Mouse (Mus musculus) embryonic facial prominence, embryonic 11.5 days (tissue): Measurements from ENCODE around the gene Nudcd3. TPM values are rescaled to one million over a fixed set of nuclear protein-coding genes. Genes with fewer than 3 reads are reported as not detected.
A peak's percentile ranks its signal among the peaks of the same experiment; 100 is the strongest.

ENCODE experiments used
- ATAC-seq: fragments of 200-750 bp; cut with Nextera tagmentation; replicated peaks from 2 replicates; pipeline ENCODE4 v1.8.0; 2017; ENCODE audit warnings: low read depth; ENCODE audit not compliant: insufficient number of reproducible peaks, low FRiP score, low TSS enrichment
- DNase-seq: peaks from one replicate; pipeline ENCODE4 v3.0.0-alpha.2; 2015; ENCODE audit warnings: low spot score
- H3K27ac ChIP-seq: fragments of 300-500 bp; sonication (generic); replicated peaks from 2 replicates; pipeline ENCODE4 v1.5.1; 2014; ENCODE audit warnings: mild to moderate bottlenecking, low read depth, low read length, control low read depth
- H3K27me3 ChIP-seq: fragments of 300-500 bp; sonication (generic); 2 replicates; pipeline ENCODE4 v1.6.1; 2014; ENCODE audit warnings: mild to moderate bottlenecking, low read length, moderate library complexity, mixed read lengths; ENCODE audit not compliant: control insufficient read depth, insufficient read depth
- H3K36me3 ChIP-seq: fragments of 300-500 bp; sonication (generic); replicated peaks from 2 replicates; pipeline ENCODE4 v1.6.1; 2014; ENCODE audit warnings: low read depth, mild to moderate bottlenecking, low read length, moderate library complexity, mixed read lengths; ENCODE audit not compliant: control insufficient read depth, insufficient read depth
- H3K4me1 ChIP-seq: fragments of 300-500 bp; sonication (generic); 2 replicates; pipeline ENCODE4 v1.6.1; 2014; ENCODE audit warnings: low read length, mixed read lengths; ENCODE audit not compliant: control insufficient read depth, insufficient read depth
- H3K4me2 ChIP-seq: fragments of 300-500 bp; sonication (generic); 2 replicates; pipeline ENCODE4 v1.6.1; 2014; ENCODE audit warnings: low read depth, mild to moderate bottlenecking, control low read depth, low read length, moderate library complexity
- H3K4me3 ChIP-seq: fragments of 300-500 bp; sonication (generic); 2 replicates; pipeline ENCODE4 v1.5.1; 2014; ENCODE audit warnings: low read depth, low read length, control low read depth
- H3K9ac ChIP-seq: fragments of 300-500 bp; sonication (generic); replicated peaks from 2 replicates; pipeline ENCODE4 v1.6.1; 2014; ENCODE audit warnings: mild to moderate bottlenecking, control low read depth, low read length
- H3K9me3 ChIP-seq: fragments of 300-500 bp; sonication (generic); replicated peaks from 2 replicates; pipeline ENCODE4 v1.6.1; 2016; ENCODE audit warnings: mild to moderate bottlenecking, low read length, inconsistent platforms, mixed read lengths; ENCODE audit not compliant: control insufficient read depth
- WGBS: fragments of 180-500 bp; shearing (Covaris S2); extraction: QIAGEN DNeasy Blood & Tissue Kit; methylation state at CpG from one replicate; pipeline ENCODE4 v1.1.7; 2014; 5-methylcytosine and 5-hydroxymethylcytosine counted together
- polyA plus RNA-seq: library from polyadenylated mRNA; unstranded; fragments of >200 nt; fragmentation: Nextera tagmentation; extraction: Ambion mirVana; gene quantifications from 2 replicates; pipeline ENCODE4 v1.2.1, GENCODE M21; 2014

Nudcd3 gene
- polyA plus RNA-seq, result 41.7 and 43.0 TPM in 2 replicates

- under 1% methylated on average over 39 of the region's 39 CpGs for WGBS
- peak within 1 kb of the TSS; percentile 96 for H3K4me3 ChIP-seq
Measured at GRCm38 (mm10) chr11:6200087-6200569, at the start of gene Nudcd3. TSS of gene Nudcd3 (minus strand) at chr11:6200415.

GRCm38 (mm10) chr11:6244707-6245106 lies 44.5 kb upstream of the Nudcd3 start:
- 49% methylated on average over 16 of the region's 19 CpGs for WGBS
- Histone ChIP-seq H3K9me3 (no peaks in the 10 kb centered on the region), H3K4me3 (no peak overlapping the region), H3K4me2 (no peak overlapping the region), H3K27ac (no peak overlapping the region), H3K27me3 (no peaks in the 10 kb centered on the region), H3K9ac (no peak overlapping the region), H3K36me3 (no peaks in the 10 kb centered on the region), H3K4me1 (no peaks in the 10 kb centered on the region)
- no peak for DNase-seq
- ATAC-seq, result no peak

More at GRCm38 (mm10) chr11:6200087-6200569, at the start of gene Nudcd3:
- Histone ChIP-seq H3K27me3 (no peaks in the 10 kb centered on the region), H3K4me1 (no peaks in the 10 kb centered on the region; the same call in 1 of the 2 replicates), H3K36me3 (no peaks in the 10 kb centered on the region), H3K4me2 (peak within 1 kb of the TSS; percentile 90), H3K27ac (peak within 1 kb of the TSS; percentile 84), H3K9ac (peak within 1 kb of the TSS; percentile 92), H3K9me3 (no peaks in the 10 kb centered on the region)
- DNase-seq (peak; percentile 92), ATAC-seq (peak; percentile 91)

GRCm38 (mm10) chr11:6233025-6233424 lies 32.8 kb upstream of the Nudcd3 start:
- WGBS, result 86% methylated on average over 4 of the region's 4 CpGs
- Histone ChIP-seq H3K4me3 (no peak overlapping the region), H3K9ac (no peak overlapping the region), H3K36me3 (no peaks in the 10 kb centered on the region), H3K4me1 (no peaks in the 10 kb centered on the region), H3K9me3 (no peaks in the 10 kb centered on the region), H3K27me3 (no peaks in the 10 kb centered on the region), H3K27ac (no peak overlapping the region), H3K4me2 (no peak overlapping the region)
- DNase-seq (no peak), ATAC-seq (no peak)

- H3K9ac ChIP-seq, result no peak within 1 kb of the TSS
- no peaks in the 10 kb centered on the region for H3K4me1 ChIP-seq
- H3K27ac ChIP-seq, result no peak within 1 kb of the TSS
- H3K36me3 ChIP-seq, result no peaks in the 10 kb centered on the region
- ATAC-seq (no peak), DNase-seq (no peak)
- H3K4me3 ChIP-seq, result no peak within 1 kb of the TSS
- 86% methylated on average over 7 of the region's 7 CpGs for WGBS
- H3K27me3 ChIP-seq, result no peaks in the 10 kb centered on the region
- no peaks in the 10 kb centered on the region for H3K9me3 ChIP-seq
- H3K4me2 ChIP-seq, result no peak within 1 kb of the TSS
Measured at GRCm38 (mm10) chr11:6230012-6230411, 29.8 kb upstream of the Nudcd3 start, which contains the start of gene Npc1l1. TSS of gene Npc1l1 (minus strand) at chr11:6230143.

GRCm38 (mm10) chr11:6224541-6225229 lies 24.5 kb upstream of the Nudcd3 start:
- no peak overlapping the region for H3K9ac ChIP-seq
- no peaks in the 10 kb centered on the region for H3K36me3 ChIP-seq
- H3K4me2 ChIP-seq, result no peak overlapping the region
- no peak for ATAC-seq
- H3K4me1 ChIP-seq, result no peaks in the 10 kb centered on the region
- no peak overlapping the region for H3K27ac ChIP-seq
- WGBS, result 78% methylated on average over 14 of the region's 14 CpGs
- H3K9me3 ChIP-seq, result no peaks in the 10 kb centered on the region
- DNase-seq, result no peak
- no peak overlapping the region for H3K4me3 ChIP-seq
- no peaks in the 10 kb centered on the region for H3K27me3 ChIP-seq

- no peak overlapping the region for H3K4me3 ChIP-seq
- no peaks in the 10 kb centered on the region for H3K9me3 ChIP-seq
- no peak overlapping the region for H3K27ac ChIP-seq
- no peaks in the 10 kb centered on the region for H3K4me1 ChIP-seq
- H3K9ac ChIP-seq, result no peak overlapping the region
- 92% methylated on average over 10 of the region's 10 CpGs for WGBS
- ATAC-seq (no peak), DNase-seq (no peak)
- H3K36me3 ChIP-seq, result no peaks in the 10 kb centered on the region
- H3K4me2 ChIP-seq, result no peak overlapping the region
- no peaks in the 10 kb centered on the region for H3K27me3 ChIP-seq
Measured at GRCm38 (mm10) chr11:6222187-6222586, 22.0 kb upstream of the Nudcd3 start.

GRCm38 (mm10) chr11:6219967-6220366 lies 19.8 kb upstream of the Nudcd3 start:
- no peak overlapping the region for H3K9ac ChIP-seq
- H3K4me2 ChIP-seq, result no peak overlapping the region
- WGBS, result 83% methylated on average over 6 of the region's 6 CpGs
- no peaks in the 10 kb centered on the region for H3K9me3 ChIP-seq
- no peak for ATAC-seq
- no peaks in the 10 kb centered on the region for H3K4me1 ChIP-seq
- H3K27ac ChIP-seq, result no peak overlapping the region
- no peak for DNase-seq
- H3K4me3 ChIP-seq, result no peak overlapping the region
- no peaks in the 10 kb centered on the region for H3K27me3 ChIP-seq
- H3K36me3 ChIP-seq, result no peaks in the 10 kb centered on the region

GRCm38 (mm10) chr11:6218189-6218896 lies 18.1 kb upstream of the Nudcd3 start:
- H3K27me3 ChIP-seq, result no peaks in the 10 kb centered on the region
- no peaks in the 10 kb centered on the region for H3K9me3 ChIP-seq
- no peak overlapping the region for H3K27ac ChIP-seq
- H3K4me1 ChIP-seq, result no peaks in the 10 kb centered on the region
- no peak overlapping the region for H3K4me2 ChIP-seq
- no peak overlapping the region for H3K9ac ChIP-seq
- no peak overlapping the region for H3K4me3 ChIP-seq
- H3K36me3 ChIP-seq, result no peaks in the 10 kb centered on the region
- 77% methylated on average over 11 of the region's 11 CpGs for WGBS
- no peak for DNase-seq
- no peak for ATAC-seq
